Comparison of ENCODE assay signal across 8 mouse cellular contexts in genomic region chr11:120238306-120238705, GRCm38 (mm10). TPM values are rescaled to one million over a fixed set of nuclear protein-coding genes. Genes with fewer than 3 reads are reported as not detected.
A peak's percentile ranks its signal among the peaks of the same experiment; 100 is the strongest.
DNase-seq lines count a peak whose midpoint lies in the region; ATAC-seq lines count a peak whose summit lies in the region.

No protein-coding gene starts in this region.

- H3K4me2 ChIP-seq in heart, embryonic 11.5 days = peak overlapping the region; percentile 100
- peak overlapping the region; percentile 73 for H3K4me2 ChIP-seq in hindbrain, embryonic 12.5 days (replicated peaks)
- peak overlapping the region; percentile 90 for H3K4me2 ChIP-seq in midbrain, embryonic 12.5 days (replicated peaks)

- no peaks in the 10 kb centered on the region for H3K36me3 ChIP-seq in heart, embryonic 11.5 days (ENCODE audit: control insufficient read depth, insufficient read depth, low read length)
- 0 out of 2 replicates have a peak, but pooled peaks cover 5% of the 10 kb centered on the region for H3K36me3 ChIP-seq in hindbrain, embryonic 12.5 days
- peaks cover 7% of the 10 kb centered on the region; the same call in 1 of the 2 replicates for H3K36me3 ChIP-seq in midbrain, embryonic 12.5 days

- peak overlapping the region; percentile 78 for H3K4me3 ChIP-seq in heart, embryonic 11.5 days (ENCODE audit: low read depth, low read length)
- H3K4me3 ChIP-seq in hindbrain, embryonic 12.5 days = peak overlapping the region; percentile 79
- H3K4me3 ChIP-seq in midbrain, embryonic 12.5 days = peak overlapping the region; percentile 97

- no peak for ATAC-seq in heart, embryonic 11.5 days (replicated peaks; ENCODE audit: insufficient number of reproducible peaks, low FRiP score, low TSS enrichment)
- ATAC-seq in hindbrain, embryonic 12.5 days (ENCODE audit: low FRiP score) = no peak
- ATAC-seq in midbrain, embryonic 12.5 days (ENCODE audit: low FRiP score, low read depth) = no peak

- H3K4me1 ChIP-seq in heart, embryonic 11.5 days (ENCODE audit: control insufficient read depth, insufficient read depth, low read length) = peaks cover 45% of the 10 kb centered on the region
- peaks cover 46% of the 10 kb centered on the region for H3K4me1 ChIP-seq in hindbrain, embryonic 12.5 days
- peaks cover 45% of the 10 kb centered on the region for H3K4me1 ChIP-seq in midbrain, embryonic 12.5 days

- DNase-seq in heart, postnatal 36 days = no peak
- peak; percentile 67 for DNase-seq in embryo, embryonic 10.5 days (ENCODE audit: low spot score)
- no peak for DNase-seq in spleen, adult 18-20 months
- DNase-seq in urinary bladder, postnatal 25 days (ENCODE audit: low spot score) = no peak
- no peak for DNase-seq in thymus, postnatal 14 days

- H3K9ac ChIP-seq in heart, embryonic 11.5 days (ENCODE audit: low read depth, low read length) = peak overlapping the region; percentile 76
- peak overlapping the region; percentile 100 for H3K9ac ChIP-seq in hindbrain, embryonic 12.5 days
- H3K9ac ChIP-seq in midbrain, embryonic 12.5 days (replicated peaks) = peak overlapping the region; percentile 100

- intact Hi-C loops in heart, postnatal 36 days (cut with DNase I) = loop anchor here (2.0 kb wide), 1 partner anchor 68 kb away; no protein-coding TSS in a partner anchor

- WGBS in heart, embryonic 11.5 days (ENCODE audit: insufficient replicate concordance) = 7% methylated on average over 8 of the region's 8 CpGs
- WGBS in hindbrain, embryonic 12.5 days = 3% methylated on average over 8 of the region's 8 CpGs
- under 1% methylated on average over 8 of the region's 8 CpGs for WGBS in midbrain, embryonic 12.5 days

- peak overlapping the region; percentile 92 for H3K27ac ChIP-seq in heart, embryonic 11.5 days (ENCODE audit: low read depth, low read length)
- H3K27ac ChIP-seq in hindbrain, embryonic 12.5 days = peak overlapping the region; percentile 99
- H3K27ac ChIP-seq in midbrain, embryonic 12.5 days (replicated peaks) = peak overlapping the region; percentile 99

- peaks cover 5% of the 10 kb centered on the region for H3K27me3 ChIP-seq in heart, embryonic 11.5 days (ENCODE audit: control insufficient read depth, insufficient read depth, low read length)
- H3K27me3 ChIP-seq in hindbrain, embryonic 12.5 days = no peaks in the 10 kb centered on the region
- no peaks in the 10 kb centered on the region for H3K27me3 ChIP-seq in midbrain, embryonic 12.5 days

- no peaks in the 10 kb centered on the region for H3K9me3 ChIP-seq in heart, embryonic 11.5 days (replicated peaks; ENCODE audit: control insufficient read depth, low read length)
- no peaks in the 10 kb centered on the region for H3K9me3 ChIP-seq in hindbrain, embryonic 12.5 days (replicated peaks)
- no peaks in the 10 kb centered on the region for H3K9me3 ChIP-seq in midbrain, embryonic 12.5 days

RNA-seq across cellular contexts. Expression of gene Bahcc1, which starts 5.6 kb away (rescaled TPM):
- 7.0 and 9.1 TPM in 2 replicates for polyA plus RNA-seq in heart, embryonic 11.5 days (2014; fragmentation: Nextera tagmentation; extraction: Ambion mirVana)
- 10 to 100 TPM in 1 of 2 experiments, 1 to 10 TPM in 1; 8.5 to 11.2 TPM for total RNA-seq in heart, postnatal 36 days (2021)
- polyA plus RNA-seq in hindbrain, embryonic 12.5 days (2016; fragmentation: Nextera tagmentation; extraction: Ambion mirVana) = 21.9 and 23.8 TPM in 2 replicates
- polyA plus RNA-seq in midbrain, embryonic 12.5 days (2016; fragmentation: Nextera tagmentation; extraction: Ambion mirVana) = 25.1 and 26.1 TPM in 2 replicates
